Mouse (Mus musculus): ENCODE results near the gene Id2.

Gene Id2

GRCm38 (mm10) chr12:25103911-25104310 lies 7.0 kb upstream of the Id2 start:
- peak in 1 of 2 experiments; percentile 52 for DNase-seq

- peak; percentile 62 to 70 for DNase-seq
Observed at GRCm38 (mm10) chr12:25101389-25101788, 4.4 kb upstream of the Id2 start.

GRCm38 (mm10) chr12:25100411-25101217 lies 3.7 kb upstream of the Id2 start:
- peak; percentile 54 to 57 for DNase-seq

GRCm38 (mm10) chr12:25099563-25100408 lies 2.8 kb upstream of the Id2 start:
- peak; percentile 55 to 57 for DNase-seq

GRCm38 (mm10) chr12:25099313-25099562 lies 2.3 kb upstream of the Id2 start:
- DNase-seq: peak; percentile 49 to 54

- peak; percentile 95 to 97 for DNase-seq
Observed at GRCm38 (mm10) chr12:25098561-25099312, 1.8 kb upstream of the Id2 start.

- no peak for DNase-seq
Observed at GRCm38 (mm10) chr12:25098161-25098550, 1.2 kb upstream of the Id2 start.

- DNase-seq: peak; percentile 92 to 93
Observed at GRCm38 (mm10) chr12:25097210-25098160, 545 bp upstream of the Id2 start.

GRCm38 (mm10) chr12:25096640-25097051 lies 294 bp downstream of the Id2 start:
- peak; percentile 50 to 67 for DNase-seq

- peak; percentile 99 for DNase-seq
Observed at GRCm38 (mm10) chr12:25095974-25096639, 833 bp downstream of the Id2 start.

GRCm38 (mm10) chr12:25095538-25095937 lies 1.4 kb downstream of the Id2 start:
- no peak for DNase-seq

- peak in 1 of 2 experiments; percentile 39 for DNase-seq
Observed at GRCm38 (mm10) chr12:25094621-25095521, 2.1 kb downstream of the Id2 start.

GRCm38 (mm10) chr12:25093241-25093774 lies 3.6 kb downstream of the Id2 start:
- DNase-seq: peak; percentile 78 to 79

- DNase-seq: peak; percentile 88 to 90
Observed at GRCm38 (mm10) chr12:25092751-25093211, 4.2 kb downstream of the Id2 start.

- DNase-seq: peak; percentile 86 to 94
Observed at GRCm38 (mm10) chr12:25092027-25092704, 4.8 kb downstream of the Id2 start.

GRCm38 (mm10) chr12:25089433-25089832 lies 7.5 kb downstream of the Id2 start:
- no peak for DNase-seq

- DNase-seq: peak; percentile 55 to 69
Observed at GRCm38 (mm10) chr12:25086966-25087365, 10.0 kb downstream of the Id2 start.

GRCm38 (mm10) chr12:25083260-25084178 lies 13.4 kb downstream of the Id2 start:
- no peak for DNase-seq
